Mouse (Mus musculus) adrenal gland, adult (tissue): ENCODE results near the gene Emc10.

Source experiments
- DNase-seq, 2 experiments: peaks; one replicate each; pipeline ENCODE4 v3.0.0; 2022 to 2023; ENCODE audit warnings: low spot score in 1 of 2; ENCODE audit not compliant: inconsistent age in 2 of 2

The Emc10 gene

GRCm38 (mm10) chr7:44465111-44465510 is 31.2 kb downstream of the Emc10 start, which contains the start of gene Aspdh:
TSS of gene Aspdh (plus strand) at chr7:44465391.
- no peak for DNase-seq

DNA sequence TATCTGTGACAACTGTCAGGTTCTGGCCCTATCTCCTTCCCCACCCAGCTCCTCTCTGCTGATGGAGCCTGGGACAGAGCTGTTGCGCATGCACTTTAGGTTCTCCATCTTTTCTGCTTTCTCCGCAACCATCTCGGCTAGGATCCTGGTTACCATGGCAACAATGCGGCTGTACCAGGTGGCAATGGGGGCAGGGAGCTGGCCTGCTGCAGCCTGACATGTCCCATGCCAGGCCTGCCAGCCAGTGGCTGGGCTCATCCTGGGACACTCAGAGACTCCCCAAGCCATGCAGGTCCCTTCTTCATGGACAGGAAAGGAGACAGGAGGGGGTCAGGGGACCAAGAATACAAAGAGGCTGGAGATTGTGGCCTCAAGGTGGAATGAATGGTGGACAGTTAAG is 31.8 kb downstream of the Emc10 start:
- DNase-seq, result no peak

- no peak for DNase-seq
These were observed 32.6 kb downstream of the Emc10 start for GRCm38 (mm10) chr7:44463556-44464225.

DNA sequence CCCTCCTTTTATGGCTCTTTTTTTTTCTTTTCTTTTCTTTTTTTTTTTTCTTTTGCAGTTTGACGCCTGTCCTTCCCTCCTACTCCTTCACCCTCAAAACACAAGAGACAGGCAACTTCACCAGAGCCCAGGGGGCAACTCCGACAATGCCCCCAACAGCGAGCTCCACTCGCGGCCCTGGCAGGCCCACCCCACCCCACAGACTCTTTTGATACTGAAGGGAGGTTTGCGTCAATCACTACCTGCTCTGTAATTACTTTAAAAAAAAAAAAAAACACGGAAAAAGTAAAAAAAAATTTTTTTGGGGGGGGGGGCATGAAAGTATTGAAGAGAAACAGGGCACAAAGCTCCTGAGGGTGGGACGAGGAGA is 33.3 kb downstream of the Emc10 start:
- no peak for DNase-seq

GRCm38 (mm10) chr7:44462218-44463055 is 33.9 kb downstream of the Emc10 start:
- DNase-seq, result no peak

GRCm38 (mm10) chr7:44461503-44462217 is 34.7 kb downstream of the Emc10 start:
- DNase-seq, result no peak

DNA sequence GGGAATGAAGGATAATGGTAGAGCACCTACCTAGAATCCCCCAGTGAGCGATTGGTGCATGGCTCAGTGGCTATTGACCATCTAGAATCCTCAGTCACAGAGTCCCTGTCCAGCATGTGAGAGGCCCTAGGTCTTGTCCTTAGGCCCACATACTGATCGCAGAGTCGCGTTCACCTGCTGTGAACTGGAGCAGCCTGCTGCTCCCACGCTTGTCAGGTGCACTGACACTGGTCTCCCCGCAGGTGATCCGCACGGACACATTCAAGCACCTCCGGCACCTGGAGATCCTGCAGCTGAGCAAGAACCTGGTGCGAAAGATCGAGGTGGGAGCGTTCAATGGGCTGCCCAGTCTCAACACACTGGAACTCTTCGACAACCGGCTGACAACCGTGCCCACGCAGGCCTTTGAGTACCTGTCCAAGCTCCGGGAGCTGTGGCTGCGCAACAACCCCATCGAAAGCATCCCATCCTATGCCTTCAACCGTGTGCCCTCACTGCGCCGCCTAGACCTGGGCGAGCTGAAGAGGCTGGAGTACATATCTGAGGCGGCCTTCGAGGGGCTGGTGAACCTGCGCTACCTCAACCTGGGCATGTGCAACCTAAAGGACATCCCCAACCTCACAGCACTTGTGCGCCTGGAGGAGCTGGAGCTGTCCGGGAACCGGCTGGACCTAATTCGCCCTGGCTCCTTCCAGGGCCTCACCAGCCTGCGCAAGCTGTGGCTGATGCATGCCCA is 35.4 kb downstream of the Emc10 start:
- no peak for DNase-seq

GRCm38 (mm10) chr7:44460067-44460466 is 36.3 kb downstream of the Emc10 start:
- no peak for DNase-seq

- no peak for DNase-seq
These were observed 40.0 kb downstream of the Emc10 start for GRCm38 (mm10) chr7:44456302-44456701.

GRCm38 (mm10) chr7:44453256-44453655 is 43.1 kb downstream of the Emc10 start:
- DNase-seq, result no peak

- no peak for DNase-seq
These were observed 50.1 kb downstream of the Emc10 start for GRCm38 (mm10) chr7:44446070-44446855.

DNA sequence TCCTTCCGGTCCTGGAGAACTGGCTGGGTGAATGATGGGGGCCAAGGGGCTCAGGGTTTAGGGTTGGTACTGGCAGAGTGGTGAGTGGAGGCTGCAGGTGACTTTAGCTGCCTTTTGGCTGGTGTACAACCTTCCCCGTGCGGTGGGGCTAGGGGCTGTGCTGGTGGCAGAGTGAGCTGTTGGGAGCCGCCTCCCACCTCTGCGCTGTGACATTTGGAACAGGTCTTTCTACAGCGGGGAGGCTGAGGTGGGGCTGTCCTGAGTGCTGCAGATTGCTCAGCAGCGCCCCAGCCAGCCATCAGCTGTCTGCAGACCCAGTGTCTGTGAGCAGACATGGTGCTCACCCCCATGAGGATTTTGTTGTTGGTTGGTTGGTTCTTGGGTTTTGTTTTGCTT is 50.8 kb downstream of the Emc10 start:
- DNase-seq, result no peak

- no peak for DNase-seq
These were observed 51.3 kb downstream of the Emc10 start for GRCm38 (mm10) chr7:44444886-44445527.

GRCm38 (mm10) chr7:44443268-44444173 is 52.8 kb downstream of the Emc10 start:
- DNase-seq, result no peak

GRCm38 (mm10) chr7:44442407-44442821 is 53.9 kb downstream of the Emc10 start:
- no peak for DNase-seq

DNA sequence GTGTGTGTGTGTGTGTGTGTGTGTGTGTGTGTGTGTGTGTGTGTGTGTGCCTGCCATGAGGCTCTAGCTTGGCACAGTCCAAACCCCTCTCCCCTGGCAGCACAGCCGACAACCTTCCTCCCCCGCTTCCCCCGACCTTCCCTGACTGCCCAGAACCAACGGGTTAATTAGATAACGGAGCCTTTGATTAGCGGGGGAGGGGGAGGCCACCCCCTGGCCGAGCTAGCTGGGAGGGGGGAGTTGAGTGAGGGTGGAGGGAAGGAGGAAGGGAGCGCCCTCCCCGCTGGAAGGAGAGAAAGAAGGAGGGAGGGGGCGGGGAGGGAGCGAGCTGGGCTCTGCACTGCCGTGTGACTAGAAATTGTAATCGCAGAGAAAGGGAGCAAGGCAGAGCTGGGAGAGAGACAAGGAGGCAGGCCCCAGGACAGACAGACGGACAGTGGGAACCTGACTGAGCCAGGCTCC is 54.6 kb downstream of the Emc10 start:
- DNase-seq, result peak in 1 of 2 experiments; percentile 43

DNA sequence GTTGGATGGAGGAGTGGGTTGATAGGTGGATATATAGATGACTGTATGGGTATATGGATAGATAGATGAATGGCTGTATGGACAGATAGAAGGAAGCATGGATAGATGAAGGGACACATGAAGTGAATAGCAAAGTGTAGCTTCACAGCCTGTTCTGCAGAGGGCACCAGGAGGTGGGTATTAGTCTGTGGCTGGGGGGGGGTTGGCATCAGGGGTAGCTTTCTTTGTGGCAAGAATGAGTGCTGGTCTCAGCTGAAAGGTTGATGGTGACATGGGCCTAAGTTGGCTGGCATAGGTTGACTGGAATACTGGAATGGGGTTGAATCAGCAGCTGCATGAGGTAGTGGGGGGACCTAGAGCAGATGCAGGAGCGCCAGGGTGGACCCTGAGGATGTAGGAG is 55.1 kb downstream of the Emc10 start:
- DNase-seq, result no peak

- DNase-seq, result no peak
These were observed 55.9 kb downstream of the Emc10 start for GRCm38 (mm10) chr7:44440479-44440878.
